Mouse (Mus musculus): Measurements from ENCODE around the gene Med26.

Gene Med26

DNA sequence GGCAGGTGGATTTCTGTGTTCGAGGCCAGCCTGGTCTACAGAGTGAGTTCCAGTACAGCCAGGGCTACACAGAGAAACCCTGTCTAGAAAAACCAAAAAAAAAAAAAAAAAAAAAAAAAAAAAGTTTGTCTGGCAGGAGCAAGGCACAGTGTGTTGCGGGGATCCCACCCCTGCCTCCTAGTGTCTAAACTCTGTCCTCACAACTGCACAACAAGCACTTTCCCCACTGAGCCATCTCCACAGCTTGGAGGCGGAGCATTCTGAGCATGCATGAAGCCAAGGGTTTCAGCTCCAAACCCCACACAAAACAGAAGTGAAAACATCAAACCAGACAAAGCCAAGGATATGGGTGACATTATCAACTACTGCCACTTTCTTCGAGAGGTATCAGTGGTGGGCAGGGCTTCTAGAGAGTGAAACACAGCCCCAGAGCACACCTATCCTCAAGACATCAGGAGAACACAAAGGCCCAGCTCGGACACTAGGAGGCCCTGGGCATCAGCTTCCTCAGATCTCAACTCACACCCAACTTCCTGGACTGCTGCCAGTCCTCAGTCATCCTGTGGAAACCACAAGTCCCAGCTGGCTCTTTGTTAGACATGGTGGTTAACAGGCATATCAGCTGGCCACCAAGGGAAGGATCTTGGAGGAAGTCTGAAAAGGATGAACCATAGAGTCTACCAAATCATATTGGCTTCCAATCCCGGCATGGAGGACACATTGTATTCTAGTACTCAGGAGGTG lies 62.4 kb downstream of the Med26 start:
- no peak for DNase-seq

- peak; percentile 98 for DNase-seq
Observed at GRCm38 (mm10) chr8:72474826-72475546, 73.1 kb downstream of the Med26 start, which contains the start of gene Cherp. Cherp (minus strand) TSS chr8:72475226.

GRCm38 (mm10) chr8:72470684-72471083 lies 77.4 kb downstream of the Med26 start:
- peak; percentile 33 for DNase-seq

DNA sequence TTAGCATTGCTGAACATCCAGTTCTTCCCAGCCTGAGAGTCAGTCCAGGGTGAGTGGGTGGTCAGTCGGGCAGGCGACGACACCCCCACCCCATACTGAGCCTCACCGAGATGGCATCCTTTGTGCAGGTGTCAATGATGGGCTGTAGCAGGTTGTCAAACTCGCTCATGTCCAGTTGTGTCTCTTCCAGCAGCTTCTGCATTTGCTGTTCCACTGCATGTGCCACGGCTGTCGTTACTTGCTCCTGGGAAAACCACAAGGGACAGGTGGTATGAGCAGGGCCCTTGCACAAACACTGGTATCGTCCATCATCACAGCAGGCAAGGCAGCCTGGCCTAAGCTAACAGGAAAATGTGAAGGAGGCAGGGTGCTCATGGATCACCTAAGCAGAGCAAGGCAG lies 78.1 kb downstream of the Med26 start:
- DNase-seq = no peak

DNA sequence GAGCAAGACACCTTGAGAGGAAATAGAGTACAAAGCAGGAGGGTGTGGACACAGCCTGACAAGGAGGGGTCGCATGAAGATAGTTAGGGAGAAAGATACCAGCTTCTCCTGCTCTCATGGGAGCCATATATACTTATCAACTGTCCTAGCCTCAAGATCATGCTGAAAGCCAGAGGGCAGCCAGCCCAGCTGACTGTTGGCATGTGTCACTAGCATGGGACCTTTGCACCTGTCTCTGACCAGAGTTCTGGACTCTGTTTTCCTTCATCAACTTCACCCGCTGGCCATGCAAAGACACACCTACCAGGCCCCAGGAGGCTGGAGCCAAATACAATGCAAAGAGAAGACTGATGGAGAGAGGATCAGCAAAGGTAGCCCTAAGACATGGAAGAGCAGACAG lies 78.8 kb downstream of the Med26 start:
- peak; percentile 69 for DNase-seq

- no peak for DNase-seq
Observed at GRCm38 (mm10) chr8:72464211-72464610, 83.9 kb downstream of the Med26 start.

GRCm38 (mm10) chr8:72459881-72460533 lies 88.1 kb downstream of the Med26 start:
- no peak for DNase-seq

DNA sequence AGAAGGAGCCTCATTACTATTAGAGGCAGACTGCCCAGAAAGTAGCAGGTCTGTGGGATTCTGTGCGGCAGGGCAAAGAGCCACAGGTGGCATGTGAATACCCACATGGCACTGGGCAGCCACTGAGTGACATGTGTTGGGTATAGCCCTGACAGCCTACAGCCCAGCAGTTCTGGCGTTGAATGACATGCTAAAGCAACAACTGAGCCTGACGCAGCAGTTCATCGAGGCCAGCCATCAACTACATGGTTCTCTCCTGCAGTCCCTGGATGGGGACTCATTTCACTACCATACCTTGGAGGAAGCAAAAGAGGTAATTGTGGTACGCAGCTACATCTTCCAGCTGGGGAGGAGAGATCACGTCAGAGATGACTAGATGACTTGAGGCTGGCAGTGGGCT lies 89.6 kb downstream of the Med26 start:
- DNase-seq = no peak

DNA sequence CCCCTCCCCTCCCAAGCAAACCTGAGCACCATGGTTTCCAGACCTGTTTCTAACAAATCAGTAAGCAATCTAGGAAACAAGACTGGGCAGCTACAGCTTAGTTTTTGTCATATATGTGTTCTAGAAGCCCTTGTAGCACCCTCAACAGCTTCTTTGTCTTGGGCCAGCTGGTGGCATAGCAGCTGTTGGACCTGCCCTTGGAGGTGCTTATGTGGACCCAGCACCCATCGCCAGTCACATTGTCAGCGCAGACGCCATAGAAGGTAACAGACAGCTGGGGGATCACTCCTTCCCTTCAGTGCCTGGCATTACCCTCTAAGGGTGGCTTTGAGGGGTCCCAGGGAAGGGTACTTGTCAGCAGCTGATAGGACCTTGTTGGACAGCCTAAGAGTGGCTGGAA lies 90.3 kb downstream of the Med26 start:
- no peak for DNase-seq

DNA sequence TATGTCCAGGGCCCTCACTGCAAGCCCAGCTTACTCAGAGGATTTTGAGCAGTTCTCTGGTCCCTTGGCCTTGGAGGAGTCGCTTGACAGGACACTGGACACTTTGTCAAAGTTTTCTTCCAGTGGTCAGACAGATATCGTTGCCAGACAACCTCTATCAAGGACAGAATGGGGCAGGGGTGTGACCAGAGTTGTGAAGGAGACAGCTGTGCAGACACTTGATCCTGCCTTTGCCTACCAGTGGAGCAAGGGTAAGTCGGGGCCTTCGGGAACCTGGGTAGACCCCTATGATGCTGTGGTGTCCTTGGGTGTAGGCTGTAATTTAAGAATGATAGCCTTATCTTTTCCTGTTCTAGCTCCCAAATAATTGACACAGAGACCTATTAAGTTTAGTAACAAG lies 92.8 kb downstream of the Med26 start:
- no peak for DNase-seq

- DNase-seq = no peak
Observed at GRCm38 (mm10) chr8:72453904-72454303, 94.2 kb downstream of the Med26 start.

GRCm38 (mm10) chr8:72451516-72451915 lies 96.6 kb downstream of the Med26 start:
- DNase-seq = no peak

DNA sequence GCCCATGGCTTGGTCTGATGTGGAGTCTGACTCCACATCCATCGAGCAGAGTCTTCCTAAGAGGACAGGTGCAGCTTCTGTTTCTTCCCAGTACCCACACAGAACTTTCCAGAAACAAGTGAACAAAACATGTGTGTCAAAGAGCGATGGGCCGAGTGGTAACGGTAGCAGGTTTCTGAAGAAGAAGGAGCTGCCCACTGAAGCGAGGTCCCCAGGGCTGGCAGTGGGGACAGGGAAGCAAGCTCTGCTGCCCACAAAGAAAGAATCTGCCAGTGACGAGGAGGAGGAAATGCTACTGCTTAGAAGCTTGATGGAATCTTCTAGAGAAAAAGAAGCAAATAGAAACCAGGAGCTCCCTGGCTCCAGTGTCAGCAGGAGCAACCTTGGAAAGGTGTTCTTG lies 103.0 kb downstream of the Med26 start:
- DNase-seq = no peak
